Mouse (Mus musculus): ENCODE results near the gene Ccdc190. TPM values are rescaled to one million over a fixed set of nuclear protein-coding genes. Genes with fewer than 3 reads are reported as not detected.

Ccdc190 gene
- total RNA-seq, 1 experiment: 0.40 TPM

DNA sequence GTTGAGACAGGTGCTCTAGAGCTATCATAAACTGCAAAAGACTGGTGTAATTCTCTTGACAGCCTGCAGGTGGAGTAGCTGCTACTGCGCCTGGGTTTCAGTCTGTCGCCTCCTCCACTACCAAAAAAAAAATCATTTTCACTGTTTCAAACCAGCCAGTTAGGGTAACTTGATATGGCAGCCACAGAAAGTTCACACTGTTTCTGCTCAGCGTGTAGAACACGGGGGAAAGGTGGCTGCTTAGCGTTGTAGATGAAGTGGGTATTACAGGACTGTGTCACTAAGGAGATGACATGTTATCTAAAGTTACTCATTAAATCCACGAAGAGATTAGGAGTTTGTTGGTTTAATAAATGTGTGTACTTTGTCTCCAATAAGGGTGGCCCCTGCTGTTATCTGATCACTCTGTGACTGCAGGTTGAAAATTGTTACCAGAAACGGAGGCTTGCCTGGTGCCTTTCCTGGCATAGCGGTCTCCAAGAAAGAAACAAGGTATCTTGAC is 6.7 kb upstream of the Ccdc190 start:
- Histone ChIP-seq H3K9me3 (ENCODE audit: control insufficient read depth, insufficient read depth, low read depth, low read length) (no peaks in the 10 kb centered on the region), H3K4me3 (ENCODE audit: insufficient read depth in 1 of 2, low read depth in 1 of 2, low read length in 2 of 2, poor library complexity in 1 of 2, severe bottlenecking in 1 of 2) (no peak overlapping the region), H3K4me1 (ENCODE audit: control insufficient read depth in 2 of 2, insufficient read depth in 2 of 2, low read length in 2 of 2, poor library complexity in 1 of 2) (no peaks in the 10 kb centered on the region), H3K27ac (ENCODE audit: insufficient read depth, low read depth, low read length, poor library complexity, severe bottlenecking) (no peak overlapping the region), H3K36me3 (ENCODE audit: control insufficient read depth, insufficient read depth, low read length, poor library complexity, severe bottlenecking) (no peaks in the 10 kb centered on the region), H3K9ac (ENCODE audit: insufficient read depth, low read depth, low read length, poor library complexity, severe bottlenecking) (no peak overlapping the region)
- in situ Hi-C loops (cut with MboI; ENCODE audit: low sequenced_read_pairs in 2 of 2, unreplicated experiment in 2 of 2): loop anchor here (10.0 to 25.0 kb wide), 3 partner anchors 257 to 387 kb away; partner anchors contain the start of genes Nuf2 (in 1 of the 2) and Rgs5 (in 1 of the 2)
- DNase-seq (ENCODE audit: low read depth, low spot score): no peak
- TF ChIP-seq CHD2 (IDR thresholded peaks at IDR 0.05; ENCODE audit: low read depth, low read length) (no peak), MAFK (IDR thresholded peaks at IDR 0.05; ENCODE audit: insufficient read depth, low read depth, low read length) (no peak), HCFC1 (IDR thresholded peaks at IDR 0.05; ENCODE audit: borderline replicate concordance, insufficient read depth, low read length) (no peak), ZC3H11A (IDR thresholded peaks at IDR 0.05; ENCODE audit: borderline replicate concordance, low read depth, low read length) (no peak), ZNF384 (IDR thresholded peaks at IDR 0.05; ENCODE audit: low read depth, low read length) (no peak)

DNA sequence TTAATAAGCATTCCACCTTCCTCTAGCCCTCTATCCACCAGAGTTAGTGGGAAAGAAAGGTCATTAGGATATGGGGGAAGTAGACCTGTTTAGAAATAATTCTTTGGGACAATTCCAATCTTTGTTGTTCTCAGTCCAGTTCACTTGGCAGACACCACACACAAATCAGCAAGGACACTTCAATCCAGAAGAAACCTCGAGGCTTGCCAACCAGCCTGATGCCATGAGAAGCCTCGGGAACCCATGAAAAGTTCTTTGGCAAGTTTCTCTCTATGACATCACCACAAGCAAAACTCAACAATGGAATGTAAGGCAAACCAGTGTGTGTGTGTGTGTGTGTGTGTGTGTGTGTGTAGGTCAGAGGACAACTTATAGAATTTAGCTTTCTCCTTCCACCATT is 3.9 kb upstream of the Ccdc190 start:
- no peak overlapping the region for H3K9ac ChIP-seq (ENCODE audit: insufficient read depth, low read depth, low read length, poor library complexity, severe bottlenecking)
- no peaks in the 10 kb centered on the region for H3K9me3 ChIP-seq (ENCODE audit: control insufficient read depth, insufficient read depth, low read depth, low read length)
- peaks cover 2 to 7% of the 10 kb centered on the region in 2 experiments; a peak in 1 of 4 replicates for H3K4me1 ChIP-seq (ENCODE audit: control insufficient read depth in 2 of 2, insufficient read depth in 2 of 2, low read length in 2 of 2, poor library complexity in 1 of 2)
- H3K36me3 ChIP-seq (ENCODE audit: control insufficient read depth, insufficient read depth, low read length, poor library complexity, severe bottlenecking): no peaks in the 10 kb centered on the region
- H3K27ac ChIP-seq (ENCODE audit: insufficient read depth, low read depth, low read length, poor library complexity, severe bottlenecking): no peak overlapping the region
- DNase-seq (ENCODE audit: low read depth, low spot score): no peak
- in situ Hi-C loops (cut with MboI; ENCODE audit: low sequenced_read_pairs in 2 of 2, unreplicated experiment in 2 of 2): loop anchor here (10.0 to 25.0 kb wide), 3 partner anchors 260 to 390 kb away; partner anchors contain the start of genes Nuf2 (in 1 of the 2) and Rgs5 (in 1 of the 2)
- H3K4me3 ChIP-seq (ENCODE audit: insufficient read depth in 1 of 2, low read depth in 1 of 2, low read length in 2 of 2, poor library complexity in 1 of 2, severe bottlenecking in 1 of 2): no peak overlapping the region
- TF ChIP-seq CHD2 (IDR thresholded peaks at IDR 0.05; ENCODE audit: low read depth, low read length) (no peak), ZC3H11A (IDR thresholded peaks at IDR 0.05; ENCODE audit: borderline replicate concordance, low read depth, low read length) (no peak), HCFC1 (IDR thresholded peaks at IDR 0.05; ENCODE audit: borderline replicate concordance, insufficient read depth, low read length) (no peak), ZNF384 (IDR thresholded peaks at IDR 0.05; ENCODE audit: low read depth, low read length) (no peak), MAFK (IDR thresholded peaks at IDR 0.05; ENCODE audit: insufficient read depth, low read depth, low read length) (no peak)

- no peak for DNase-seq (ENCODE audit: low read depth, low spot score)
- TF ChIP-seq MAFK (IDR thresholded peaks at IDR 0.05; ENCODE audit: insufficient read depth, low read depth, low read length) (no peak), HCFC1 (IDR thresholded peaks at IDR 0.05; ENCODE audit: borderline replicate concordance, insufficient read depth, low read length) (no peak), CHD2 (IDR thresholded peaks at IDR 0.05; ENCODE audit: low read depth, low read length) (no peak), ZNF384 (IDR thresholded peaks at IDR 0.05; ENCODE audit: low read depth, low read length) (no peak), ZC3H11A (IDR thresholded peaks at IDR 0.05; ENCODE audit: borderline replicate concordance, low read depth, low read length) (no peak)
- H3K4me3 ChIP-seq (ENCODE audit: insufficient read depth in 1 of 2, low read depth in 1 of 2, low read length in 2 of 2, poor library complexity in 1 of 2, severe bottlenecking in 1 of 2): no peak overlapping the region
- no peak overlapping the region for H3K27ac ChIP-seq (ENCODE audit: insufficient read depth, low read depth, low read length, poor library complexity, severe bottlenecking)
- H3K4me1 ChIP-seq (ENCODE audit: control insufficient read depth in 2 of 2, insufficient read depth in 2 of 2, low read length in 2 of 2, poor library complexity in 1 of 2): peaks cover 2 to 7% of the 10 kb centered on the region in 2 experiments; a peak in 1 of 4 replicates
- H3K9ac ChIP-seq (ENCODE audit: insufficient read depth, low read depth, low read length, poor library complexity, severe bottlenecking): no peak overlapping the region
- no peaks in the 10 kb centered on the region for H3K36me3 ChIP-seq (ENCODE audit: control insufficient read depth, insufficient read depth, low read length, poor library complexity, severe bottlenecking)
- in situ Hi-C loops (cut with MboI; ENCODE audit: low sequenced_read_pairs in 2 of 2, unreplicated experiment in 2 of 2): loop anchor here (10.0 to 25.0 kb wide), 4 partner anchors 263 to 684 kb away; partner anchors contain the start of gene Nuf2 (in 2 of the 2)
- no peaks in the 10 kb centered on the region for H3K9me3 ChIP-seq (ENCODE audit: control insufficient read depth, insufficient read depth, low read depth, low read length)
Measured at GRCm38 (mm10) chr1:169927753-169928369, 587 bp upstream of the Ccdc190 start.

DNA sequence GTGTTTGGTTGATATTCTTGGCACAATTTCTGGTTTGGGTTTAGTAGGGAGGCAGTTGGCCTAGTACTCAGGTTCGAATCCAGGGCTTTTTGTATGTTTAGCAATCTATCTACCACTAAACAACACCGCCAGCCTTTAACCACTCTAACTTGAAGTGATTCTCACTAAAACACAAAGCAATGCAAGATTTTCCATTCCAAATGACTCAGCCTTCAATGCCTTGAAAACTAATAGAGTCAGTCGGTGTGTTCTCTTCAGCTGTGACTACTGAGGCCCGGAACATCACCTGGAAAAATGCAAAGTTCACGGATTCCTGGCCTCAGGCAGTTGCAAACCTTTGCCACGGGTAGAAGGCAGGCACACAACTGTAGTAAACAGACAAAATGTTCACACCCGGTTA is 3.2 kb downstream of the Ccdc190 start:
- TF ChIP-seq CHD2 (IDR thresholded peaks at IDR 0.05; ENCODE audit: low read depth, low read length): no peak
- no peak for TF ChIP-seq ZC3H11A (IDR thresholded peaks at IDR 0.05; ENCODE audit: borderline replicate concordance, low read depth, low read length)
- TF ChIP-seq ZNF384 (IDR thresholded peaks at IDR 0.05; ENCODE audit: low read depth, low read length): no peak
- no peak for TF ChIP-seq MAFK (IDR thresholded peaks at IDR 0.05; ENCODE audit: insufficient read depth, low read depth, low read length)
- TF ChIP-seq HCFC1 (IDR thresholded peaks at IDR 0.05; ENCODE audit: borderline replicate concordance, insufficient read depth, low read length): no peak
- no peak for DNase-seq (ENCODE audit: low read depth, low spot score)
- peaks cover 2 to 7% of the 10 kb centered on the region in 2 experiments; a peak in 1 of 4 replicates for H3K4me1 ChIP-seq (ENCODE audit: control insufficient read depth in 2 of 2, insufficient read depth in 2 of 2, low read length in 2 of 2, poor library complexity in 1 of 2)

More for the DNA sequence above, 3.2 kb downstream of the Ccdc190 start:
- H3K4me3 ChIP-seq (ENCODE audit: insufficient read depth in 1 of 2, low read depth in 1 of 2, low read length in 2 of 2, poor library complexity in 1 of 2, severe bottlenecking in 1 of 2): no peak overlapping the region
- H3K27ac ChIP-seq (ENCODE audit: insufficient read depth, low read depth, low read length, poor library complexity, severe bottlenecking): no peak overlapping the region
- H3K9ac ChIP-seq (ENCODE audit: insufficient read depth, low read depth, low read length, poor library complexity, severe bottlenecking): no peak overlapping the region
- in situ Hi-C loops (cut with MboI; ENCODE audit: low sequenced_read_pairs in 2 of 2, unreplicated experiment in 2 of 2): loop anchor here (25.0 kb wide), 2 partner anchors 394 to 681 kb away; partner anchors contain the start of gene Nuf2 (in 1 of the 2)
- H3K36me3 ChIP-seq (ENCODE audit: control insufficient read depth, insufficient read depth, low read length, poor library complexity, severe bottlenecking): no peaks in the 10 kb centered on the region
- H3K9me3 ChIP-seq (ENCODE audit: control insufficient read depth, insufficient read depth, low read depth, low read length): no peaks in the 10 kb centered on the region

All from ES-E14 (cell line).